Mouse (Mus musculus) E14TG2a.4 (cell line): ENCODE results near the gene Zfp775.

Experiments used
- H3K27me3 ChIP-seq: 2 replicates; pipeline ENCODE4 v1.6.1; 2014; ENCODE audit warnings: low read length, control low read depth; ENCODE audit not compliant: insufficient read depth
- H3K36me3 ChIP-seq: 2 replicates; pipeline ENCODE4 v1.6.1; 2014; ENCODE audit warnings: low read length, control low read depth; ENCODE audit not compliant: insufficient read depth
- H3K4me1 ChIP-seq: replicated peaks from 2 replicates; pipeline ENCODE4 v1.6.1; 2014; ENCODE audit warnings: low read depth, low read length, control low read depth
- H3K4me3 ChIP-seq: replicated peaks from 2 replicates; pipeline ENCODE4 v1.5.1; 2014; ENCODE audit warnings: mild to moderate bottlenecking, low read length
- H3K9me3 ChIP-seq: 2 replicates; pipeline ENCODE4 v1.6.1; 2014; ENCODE audit warnings: low read length, control low read depth
- CTCF ChIP-seq: conservative IDR thresholded peaks from 2 replicates; pipeline ENCODE4 v1.5.1; 2014; ENCODE audit warnings: low read length
- NANOG ChIP-seq: IDR thresholded peaks from 2 replicates; pipeline ENCODE4 v1.6.1; 2014; ENCODE audit warnings: borderline replicate concordance, low read length, mixed read lengths
- POU5F1 ChIP-seq: IDR thresholded peaks from 2 replicates; pipeline ENCODE4 v1.6.1; 2014; ENCODE audit warnings: low read length, borderline replicate concordance

Gene Zfp775

GRCm38 (mm10) chr6:48594043-48594738 is 7.7 kb upstream of the Zfp775 start:
- peaks cover 4% of the 10 kb centered on the region; the same call in 1 of the 2 replicates for H3K36me3 ChIP-seq
- peaks cover 39% of the 10 kb centered on the region for H3K4me1 ChIP-seq
- no peak for TF ChIP-seq POU5F1
- TF ChIP-seq CTCF: no peak
- no peak for TF ChIP-seq NANOG
- peak overlapping the region; percentile 82 for H3K4me3 ChIP-seq
- no peaks in the 10 kb centered on the region for H3K9me3 ChIP-seq
- H3K27me3 ChIP-seq: peaks cover 89% of the 10 kb centered on the region

- peaks cover 39% of the 10 kb centered on the region for H3K4me1 ChIP-seq
- no peak for TF ChIP-seq CTCF
- TF ChIP-seq POU5F1: no peak
- no peak for TF ChIP-seq NANOG
Measured at GRCm38 (mm10) chr6:48595278-48595677, 6.6 kb upstream of the Zfp775 start.

GRCm38 (mm10) chr6:48596545-48597232 is 5.2 kb upstream of the Zfp775 start:
- Histone ChIP-seq H3K4me3 (peak overlapping the region; percentile 72), H3K9me3 (no peaks in the 10 kb centered on the region), H3K27me3 (peaks cover 95% of the 10 kb centered on the region), H3K4me1 (peaks cover 48% of the 10 kb centered on the region), H3K36me3 (peaks cover 9% of the 10 kb centered on the region; the same call in 1 of the 2 replicates)
- TF ChIP-seq NANOG (no peak), POU5F1 (no peak), CTCF (no peak)

More at GRCm38 (mm10) chr6:48595278-48595677, 6.6 kb upstream of the Zfp775 start:
- no peaks in the 10 kb centered on the region for H3K9me3 ChIP-seq
- peak overlapping the region; percentile 82 for H3K4me3 ChIP-seq
- peaks cover 94% of the 10 kb centered on the region for H3K27me3 ChIP-seq
- H3K36me3 ChIP-seq: peaks cover 9% of the 10 kb centered on the region; the same call in 1 of the 2 replicates

GRCm38 (mm10) chr6:48597233-48597625 is 4.6 kb upstream of the Zfp775 start:
- peaks cover 9% of the 10 kb centered on the region; the same call in 1 of the 2 replicates for H3K36me3 ChIP-seq
- no peaks in the 10 kb centered on the region for H3K9me3 ChIP-seq
- H3K27me3 ChIP-seq: peaks cover 91% of the 10 kb centered on the region
- peaks cover 51% of the 10 kb centered on the region for H3K4me1 ChIP-seq
- no peak for TF ChIP-seq POU5F1
- TF ChIP-seq NANOG: no peak
- no peak for TF ChIP-seq CTCF
- peak overlapping the region; percentile 72 for H3K4me3 ChIP-seq

GRCm38 (mm10) chr6:48600594-48600993 is 1.3 kb upstream of the Zfp775 start:
- Histone ChIP-seq H3K27me3 (peaks cover 73% of the 10 kb centered on the region), H3K4me3 (no peak overlapping the region), H3K36me3 (peaks cover 9% of the 10 kb centered on the region; the same call in 1 of the 2 replicates), H3K9me3 (no peaks in the 10 kb centered on the region), H3K4me1 (peaks cover 41% of the 10 kb centered on the region)
- no peak for TF ChIP-seq CTCF

- H3K4me1 ChIP-seq: peaks cover 29% of the 10 kb centered on the region
- TF ChIP-seq NANOG (no peak), CTCF (no peak), POU5F1 (no peak)
Measured at GRCm38 (mm10) chr6:48602080-48602741, 348 bp downstream of the Zfp775 start.

GRCm38 (mm10) chr6:48608124-48608523 is 6.3 kb downstream of the Zfp775 start:
- Histone ChIP-seq H3K4me1 (peaks cover 22% of the 10 kb centered on the region), H3K9me3 (no peaks in the 10 kb centered on the region), H3K36me3 (peaks cover 4% of the 10 kb centered on the region), H3K27me3 (peaks cover 2% of the 10 kb centered on the region; the same call in 1 of the 2 replicates), H3K4me3 (no peak overlapping the region)
- TF ChIP-seq CTCF: no peak
- TF ChIP-seq NANOG: no peak
- TF ChIP-seq POU5F1: no peak

More at GRCm38 (mm10) chr6:48602080-48602741, 348 bp downstream of the Zfp775 start:
- Histone ChIP-seq H3K9me3 (no peaks in the 10 kb centered on the region), H3K27me3 (peaks cover 56% of the 10 kb centered on the region), H3K4me3 (peak overlapping the region; percentile 83), H3K36me3 (peaks cover 9% of the 10 kb centered on the region; the same call in 1 of the 2 replicates)

- TF ChIP-seq POU5F1 (no peak), NANOG (no peak), CTCF (no peak)
- Histone ChIP-seq H3K27me3 (no peaks in the 10 kb centered on the region; the same call in 1 of the 2 replicates), H3K9me3 (no peaks in the 10 kb centered on the region; the same call in 1 of the 2 replicates), H3K4me3 (no peak overlapping the region), H3K36me3 (peaks cover 17% of the 10 kb centered on the region), H3K4me1 (peaks cover 21% of the 10 kb centered on the region)
Measured at GRCm38 (mm10) chr6:48609512-48609911, 7.6 kb downstream of the Zfp775 start.
